Mouse (Mus musculus) small intestine, adult 2 months (tissue): Measurements from ENCODE around the gene Sept3.

Experiments
- CTCF ChIP-seq: fragments of 200-500 bp; IDR thresholded peaks from 2 replicates; pipeline ENCODE4 v1.5.1; 2012; ENCODE audit warnings: low read depth, mild to moderate bottlenecking, control low read depth, inconsistent platforms, low read length, moderate library complexity, mixed read lengths; ENCODE audit not compliant: insufficient replicate concordance, insufficient read length; ENCODE audit errors: extremely low read depth
- POLR2A ChIP-seq: fragments of 200-500 bp; IDR thresholded peaks from 2 replicates; pipeline ENCODE4 v1.6.1; 2012; ENCODE audit warnings: low read depth, mild to moderate bottlenecking, control low read depth, inconsistent platforms, low read length, moderate library complexity

DNA sequence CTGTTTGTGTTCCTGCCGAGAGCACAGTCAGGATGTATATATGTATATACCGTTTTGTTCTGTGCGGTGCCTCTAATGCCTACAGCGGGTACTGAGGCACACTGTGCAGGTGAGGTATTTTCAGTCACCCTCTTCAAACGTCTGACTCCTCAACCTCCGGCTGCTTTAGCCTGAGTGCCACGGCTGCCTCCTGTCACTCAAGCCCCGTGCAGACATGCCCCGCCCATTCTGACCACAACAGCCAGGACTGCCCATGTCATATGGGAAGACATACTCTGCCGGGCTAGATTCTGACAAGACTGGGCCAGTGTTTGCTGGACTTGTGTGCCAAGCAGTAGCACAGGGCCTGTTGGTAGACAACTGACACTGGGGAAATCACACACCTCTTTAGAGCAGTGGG, 39.0 kb upstream of the Sept3 start:
- TF ChIP-seq CTCF: no peak
- TF ChIP-seq POLR2A: no peak
